Mouse (Mus musculus): ENCODE data around the gene Ugt1a8.

DNA sequence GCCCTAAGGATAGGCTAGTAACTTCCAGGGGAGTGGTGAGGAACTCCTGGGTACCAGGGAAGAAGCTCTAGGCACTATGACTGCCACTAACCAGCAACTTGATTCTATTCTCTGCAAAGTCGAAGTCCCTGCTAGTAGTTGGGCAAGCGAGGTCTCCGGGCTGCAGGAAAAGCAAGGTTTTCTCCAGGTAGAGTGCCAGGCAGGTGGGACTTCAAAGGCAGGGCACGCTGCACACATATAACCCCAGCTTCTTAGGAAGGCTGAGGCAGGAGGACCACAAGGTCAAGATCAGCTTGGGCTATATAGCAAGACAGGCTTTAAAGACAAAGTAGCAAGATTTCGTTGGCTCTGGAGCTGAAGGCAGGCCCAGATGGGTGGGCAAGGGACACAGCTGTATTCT lies 176.2 kb downstream of the Ugt1a8 start:
- TF ChIP-seq GATA1 (IDR thresholded peaks at IDR 0.05; ENCODE audit: borderline replicate concordance, low read length) (no peak), CTCF (IDR thresholded peaks at IDR 0.05; ENCODE audit: low read depth, low read length) (no peak), TAL1 (conservative IDR thresholded peaks at IDR 0.05; ENCODE audit: low read depth, low read length) (no peak)

Data from G1E (cell line).